In genomic region chr17:88190735-88191134, GRCm38 (mm10) we compare ENCODE assay signal across 15 mouse cellular contexts.
DNase-seq lines count a peak whose midpoint lies in the region; ATAC-seq lines count a peak whose summit lies in the region.
"Had no signal": no experiment of that assay in that cellular context is flagged by ENCODE, and none has a peak within 500 bp of the region (broad histone marks: within the 10 kb centered on the region; RNA-seq: fewer than 3 reads in every experiment).

No protein-coding gene starts in this region.

- ATAC-seq in CD4-positive, CD25-positive, alpha-beta regulatory T cell, adult 4 months, result peak; percentile 47
- ATAC-seq in hindbrain, embryonic 16.5 days, result no peak
- ATAC-seq: forebrain, embryonic 16.5 days had no signal

- no peaks in the 10 kb centered on the region for H3K27me3 ChIP-seq in hindbrain, embryonic 16.5 days (replicated peaks; ENCODE audit: control insufficient read depth, insufficient read depth, low read length)
- H3K27me3 ChIP-seq: limb, embryonic 13.5 days had no signal

- H3K4me3 ChIP-seq in hindbrain, embryonic 16.5 days (ENCODE audit: low read length), result no peak overlapping the region
- H3K4me3 ChIP-seq: gastrocnemius, adult 2 months; heart, embryonic 10.5 days; limb, embryonic 13.5 days; myocyte had no signal

- no peaks in the 10 kb centered on the region for H3K36me3 ChIP-seq in hindbrain, embryonic 16.5 days (ENCODE audit: control insufficient read depth, insufficient read depth, low read length)
- H3K36me3 ChIP-seq: heart, embryonic 10.5 days; limb, embryonic 13.5 days had no signal

- H3K9ac ChIP-seq in hindbrain, embryonic 16.5 days (ENCODE audit: low read depth, low read length), result no peak overlapping the region
- H3K9ac ChIP-seq: limb, embryonic 13.5 days had no signal

- no peak overlapping the region for H3K27ac ChIP-seq in hindbrain, embryonic 16.5 days (ENCODE audit: low read depth, low read length)
- H3K27ac ChIP-seq: gastrocnemius, adult 2 months; heart, embryonic 10.5 days; limb, embryonic 13.5 days had no signal

- no peaks in the 10 kb centered on the region for H3K4me1 ChIP-seq in hindbrain, embryonic 16.5 days (ENCODE audit: control insufficient read depth, insufficient read depth, low read depth, low read length)
- H3K4me1 ChIP-seq: heart, embryonic 10.5 days had no signal

- H3K9me3 ChIP-seq in hindbrain, embryonic 16.5 days (ENCODE audit: control insufficient read depth, low read length), result no peaks in the 10 kb centered on the region
- H3K9me3 ChIP-seq: heart, embryonic 10.5 days; limb, embryonic 13.5 days had no signal

- H3K4me2 ChIP-seq in hindbrain, embryonic 16.5 days (ENCODE audit: low read length), result no peak overlapping the region
- H3K4me2 ChIP-seq: limb, embryonic 13.5 days had no signal

- DNase-seq in T-cell, adult 2 months (ENCODE audit: low spot score), result peak; percentile 32
- DNase-seq in monocyte, adult 2 months (ENCODE audit: low read depth in 1 of 2, low spot score in 2 of 2), result peak; percentile 4 to 11
- peak; percentile 66 for DNase-seq in thymus, postnatal 0 days (ENCODE audit: low spot score)
- DNase-seq in layer of hippocampus, postnatal 10 days (ENCODE audit: low spot score in 2 of 2), result no peak
- DNase-seq in layer of hippocampus, adult 9-11 months, result no peak
- DNase-seq: cerebellum, adult 18-20 months; gastrocnemius, adult 2 months; kidney, adult 18-20 months; lung, adult 18-20 months had no signal

- 88% methylated on average over 5 of the region's 5 CpGs for WGBS in hindbrain, embryonic 16.5 days

Comparison
In these comparisons a context has a peak if more than half of its experiments do, and no peak if none do; other contexts are left out.
1. DNase-seq: peak in T-cell, adult 2 months (single experiment), monocyte, adult 2 months (2 of 2) and thymus, postnatal 0 days (single experiment); none in layer of hippocampus, postnatal 10 days (0 of 2) and layer of hippocampus, adult 9-11 months (single experiment).